Mouse (Mus musculus) thymus, adult 2 months (tissue): ENCODE results near the gene Ift80.

Source experiments
- CTCF ChIP-seq: fragments of 200-500 bp; IDR thresholded peaks from 2 replicates; pipeline ENCODE4 v1.5.1; 2012; ENCODE audit warnings: mild to moderate bottlenecking, control low read depth, low read length, moderate library complexity, borderline replicate concordance; ENCODE audit not compliant: control insufficient read depth, poor library complexity, insufficient read depth; ENCODE audit errors: extremely low read depth
- POLR2A ChIP-seq: fragments of 200-500 bp; IDR thresholded peaks from 2 replicates; pipeline ENCODE4 v1.6.1; 2012; ENCODE audit warnings: mild to moderate bottlenecking, low read length, control low read depth, moderate library complexity; ENCODE audit not compliant: control insufficient read depth, poor library complexity, insufficient read depth; ENCODE audit errors: extremely low read depth

GRCm38 (mm10) chr3:68940311-68940710, 64.1 kb downstream of the Ift80 start:
- no peak for TF ChIP-seq POLR2A
- no peak for TF ChIP-seq CTCF
